Mouse (Mus musculus) testis, adult 2 months (tissue): Measurements from ENCODE around the gene Ifitm5.

Experiments
- CTCF ChIP-seq: fragments of 200-500 bp; IDR thresholded peaks from 2 replicates; pipeline ENCODE4 v1.5.1; 2012; ENCODE audit warnings: low read depth, mild to moderate bottlenecking, inconsistent platforms, low read length, moderate library complexity; ENCODE audit not compliant: control insufficient read depth, insufficient read depth, insufficient replicate concordance
- POLR2A ChIP-seq: fragments of 200-500 bp; IDR thresholded peaks from 2 replicates; pipeline ENCODE4 v1.6.1; 2012; ENCODE audit warnings: low read depth, mild to moderate bottlenecking, inconsistent platforms, low read length, moderate library complexity; ENCODE audit not compliant: control insufficient read depth

DNA sequence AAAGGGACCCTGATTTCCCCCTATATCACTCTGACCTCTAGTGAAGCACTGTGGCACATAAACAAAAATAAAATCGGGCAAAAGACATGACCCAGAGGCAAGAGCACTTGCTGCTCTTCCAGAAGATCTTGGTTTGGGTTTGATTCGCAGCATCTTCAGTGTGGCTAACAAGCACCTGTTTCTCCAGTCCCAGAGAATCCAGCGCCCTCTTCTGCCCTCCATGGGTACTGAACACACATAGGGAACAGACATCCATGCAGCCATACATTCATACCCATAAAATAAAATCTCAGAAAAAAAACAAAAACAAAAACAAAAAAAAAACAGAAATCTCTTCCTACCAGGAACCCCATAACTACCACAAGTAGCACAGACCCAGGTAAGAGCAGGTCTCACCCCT lies 11.7 kb downstream of the Ifitm5 start:
- TF ChIP-seq CTCF = no peak
- TF ChIP-seq POLR2A = no peak
